8 mouse cellular contexts compared by ENCODE assay signal in the genomic region with DNA sequence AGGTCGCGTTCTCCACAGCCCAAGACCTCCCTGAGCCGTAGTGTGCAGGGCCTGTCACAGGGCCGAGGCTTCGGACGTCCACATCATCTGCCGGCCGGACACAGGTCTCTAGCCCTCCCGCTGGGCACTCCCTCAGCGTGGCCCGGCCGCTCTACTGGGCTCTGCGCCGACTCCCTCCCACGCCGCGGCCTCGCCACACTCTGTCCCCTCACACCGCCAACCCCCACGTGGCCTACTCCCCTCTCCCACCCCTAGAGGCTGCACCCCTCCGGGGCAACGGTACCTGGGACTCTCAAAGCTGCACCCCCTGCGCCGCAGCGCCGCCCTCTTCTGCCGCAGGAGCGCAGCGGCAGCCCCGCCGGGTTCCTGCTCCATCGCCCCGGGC. TPM values are rescaled to one million over a fixed set of nuclear protein-coding genes. Genes with fewer than 3 reads are reported as not detected.
A peak's percentile ranks its signal among the peaks of the same experiment; 100 is the strongest.
DNase-seq lines count a peak whose midpoint lies in the region; ATAC-seq and TF ChIP-seq lines count a peak whose summit lies in the region.

No protein-coding gene starts in this region.

- ATAC-seq in heart, embryonic 11.5 days (replicated peaks; ENCODE audit: insufficient number of reproducible peaks, low FRiP score, low TSS enrichment) = peak; percentile 34; the same call in 1 of the 2 replicates
- ATAC-seq in embryonic facial prominence, embryonic 15.5 days (ENCODE audit: insufficient number of reproducible peaks, low FRiP score, low TSS enrichment, low read depth) = no peak
- ATAC-seq in limb, embryonic 15.5 days (ENCODE audit: insufficient number of reproducible peaks, low FRiP score, low TSS enrichment, low read depth) = peak; percentile 25

- no peak for TF ChIP-seq CTCF in ES-Bruce4 (IDR thresholded peaks at IDR 0.05; ENCODE audit: low read depth, low read length)

- no peak for DNase-seq in heart, postnatal 10 days
- no peak for DNase-seq in ovary, postnatal 10 days (ENCODE audit: low spot score)
- DNase-seq in urinary bladder, adult 18-20 months (ENCODE audit: low spot score in 2 of 2) = no peak
- DNase-seq in lung, postnatal 25 days (ENCODE audit: low spot score) = no peak

- no peaks in the 10 kb centered on the region for H3K36me3 ChIP-seq in heart, embryonic 11.5 days (ENCODE audit: control insufficient read depth, insufficient read depth, low read length)
- no peaks in the 10 kb centered on the region for H3K36me3 ChIP-seq in ES-Bruce4 (ENCODE audit: control insufficient read depth, insufficient read depth, low read length, poor library complexity, severe bottlenecking)
- H3K36me3 ChIP-seq in embryonic facial prominence, embryonic 15.5 days = no peaks in the 10 kb centered on the region
- H3K36me3 ChIP-seq in limb, embryonic 15.5 days = no peaks in the 10 kb centered on the region

- intact Hi-C loops in heart, postnatal 10 days (cut with DNase I) = loop anchor here (2.0 kb wide), 1 partner anchor 105 kb away; no protein-coding TSS in a partner anchor

- no peak for TF ChIP-seq EP300 in ES-Bruce4 (IDR thresholded peaks at IDR 0.05; ENCODE audit: insufficient read depth, low read depth, low read length)

- peak overlapping the region; percentile 63 for H3K9ac ChIP-seq in heart, embryonic 11.5 days (ENCODE audit: low read depth, low read length)
- H3K9ac ChIP-seq in ES-Bruce4 (ENCODE audit: low read depth, poor library complexity, severe bottlenecking) = peak overlapping the region; percentile 74
- peak overlapping the region; percentile 70 for H3K9ac ChIP-seq in embryonic facial prominence, embryonic 15.5 days
- H3K9ac ChIP-seq in limb, embryonic 15.5 days = peak overlapping the region; percentile 76

- peak overlapping the region; percentile 54 for H3K4me3 ChIP-seq in heart, embryonic 11.5 days (ENCODE audit: low read depth, low read length)
- peak overlapping the region; percentile 76 for H3K4me3 ChIP-seq in ES-Bruce4 (ENCODE audit: low read depth, low read length)
- H3K4me3 ChIP-seq in embryonic facial prominence, embryonic 15.5 days (replicated peaks) = peak overlapping the region; percentile 73
- peak overlapping the region; percentile 76 for H3K4me3 ChIP-seq in limb, embryonic 15.5 days

- peaks cover 22% of the 10 kb centered on the region for H3K27me3 ChIP-seq in heart, embryonic 11.5 days (ENCODE audit: control insufficient read depth, insufficient read depth, low read length)
- no peaks in the 10 kb centered on the region for H3K27me3 ChIP-seq in ES-Bruce4 (ENCODE audit: control insufficient read depth, insufficient read depth, low read length, poor library complexity, severe bottlenecking)
- peaks cover 16% of the 10 kb centered on the region for H3K27me3 ChIP-seq in embryonic facial prominence, embryonic 15.5 days
- peaks cover 23% of the 10 kb centered on the region for H3K27me3 ChIP-seq in limb, embryonic 15.5 days

- H3K4me1 ChIP-seq in heart, embryonic 11.5 days (ENCODE audit: control insufficient read depth, insufficient read depth, low read length) = peaks cover 12% of the 10 kb centered on the region; the same call in 1 of the 2 replicates
- H3K4me1 ChIP-seq in ES-Bruce4 (ENCODE audit: control insufficient read depth, insufficient read depth, low read length) = no peaks in the 10 kb centered on the region
- H3K4me1 ChIP-seq in embryonic facial prominence, embryonic 15.5 days = peaks cover 20% of the 10 kb centered on the region
- H3K4me1 ChIP-seq in limb, embryonic 15.5 days = peaks cover 21% of the 10 kb centered on the region

- peak overlapping the region; percentile 98 for H3K4me2 ChIP-seq in heart, embryonic 11.5 days
- peak overlapping the region; percentile 100 for H3K4me2 ChIP-seq in embryonic facial prominence, embryonic 15.5 days (replicated peaks)
- peak overlapping the region; percentile 99 for H3K4me2 ChIP-seq in limb, embryonic 15.5 days

- H3K9me3 ChIP-seq in heart, embryonic 11.5 days (replicated peaks; ENCODE audit: control insufficient read depth, low read length) = no peaks in the 10 kb centered on the region
- H3K9me3 ChIP-seq in ES-Bruce4 (replicated peaks; ENCODE audit: control insufficient read depth, insufficient read depth, low read length, poor library complexity, severe bottlenecking) = no peaks in the 10 kb centered on the region
- H3K9me3 ChIP-seq in embryonic facial prominence, embryonic 15.5 days (replicated peaks) = no peaks in the 10 kb centered on the region
- H3K9me3 ChIP-seq in limb, embryonic 15.5 days = no peaks in the 10 kb centered on the region

- peak overlapping the region; percentile 2; the same call in 1 of the 2 replicates for H3K27ac ChIP-seq in heart, embryonic 11.5 days (ENCODE audit: low read depth, low read length)
- H3K27ac ChIP-seq in ES-Bruce4 (ENCODE audit: insufficient read depth, low read length) = no peak overlapping the region
- 0 out of 2 replicates have a peak overlapping the region, but pooled peaks have one; percentile 48 for H3K27ac ChIP-seq in embryonic facial prominence, embryonic 15.5 days (replicated peaks)
- peak overlapping the region; percentile 54 for H3K27ac ChIP-seq in limb, embryonic 15.5 days

- 0% methylated on average over 33 of the region's 33 CpGs for WGBS in heart, embryonic 11.5 days (ENCODE audit: insufficient replicate concordance)
- WGBS in embryonic facial prominence, embryonic 15.5 days = under 1% methylated on average over 33 of the region's 33 CpGs
- whole genome bisulfite sequencing in limb, embryonic 15.5 days = under 1% methylated on average over 33 of the region's 33 CpGs

- TF ChIP-seq POLR2A in ES-Bruce4 (IDR thresholded peaks at IDR 0.05; ENCODE audit: insufficient read depth, low read length) = no peak

RNA-seq across cellular contexts. Expression of gene Garnl3, which starts 1.3 kb away (rescaled TPM):
- 14.6 and 15.4 TPM in 2 replicates for polyA plus RNA-seq in heart, embryonic 11.5 days (2014; fragmentation: Nextera tagmentation; extraction: Ambion mirVana)
- total RNA-seq in heart, postnatal 10 days (2021) = 1 to 10 TPM; 9.2 to 9.9 TPM
- 29.1 and 29.8 TPM in 2 replicates for polyA plus RNA-seq in ES-Bruce4 (2011; ENCODE audit: insufficient read depth, insufficient read length, low read depth, missing spikeins)
- polyA plus RNA-seq in embryonic facial prominence, embryonic 15.5 days (2015; fragmentation: Nextera tagmentation; extraction: Ambion mirVana) = 8.8 and 10.7 TPM in 2 replicates
- 8.5 and 8.8 TPM in 2 replicates for polyA plus RNA-seq in limb, embryonic 15.5 days (2015; fragmentation: Nextera tagmentation; extraction: Ambion mirVana)
